Mouse (Mus musculus): ENCODE measurements around the gene Nr1h2.

Nr1h2 gene

DNA sequence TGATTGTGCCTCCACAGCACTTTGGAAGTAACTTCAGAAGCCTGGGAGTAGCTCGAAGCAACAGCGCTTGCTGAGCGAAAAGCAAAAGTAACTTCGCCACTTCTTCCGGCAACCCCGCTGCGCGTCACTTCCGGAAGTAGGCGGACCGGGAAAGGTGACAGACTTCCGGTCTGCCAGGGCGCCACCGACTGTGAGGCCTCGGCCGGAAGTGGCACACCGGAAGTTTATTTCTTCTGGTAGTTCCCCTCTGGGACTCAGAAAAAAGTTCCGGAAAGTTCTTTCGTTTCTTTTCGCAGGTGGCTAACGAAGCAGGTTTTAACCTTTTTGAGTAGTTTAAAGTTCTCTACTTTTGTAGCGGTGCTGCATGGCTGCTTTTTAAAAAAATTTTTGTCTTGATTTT is at the start of gene Nr1h2:
Gene Nr1h2, minus strand, starts transcription at position 126 of the 400 bp plus-strand sequence.
- DNase-seq (ENCODE audit: inconsistent age in 2 of 2, low spot score in 1 of 2), result peak; percentile 97 to 98

DNA sequence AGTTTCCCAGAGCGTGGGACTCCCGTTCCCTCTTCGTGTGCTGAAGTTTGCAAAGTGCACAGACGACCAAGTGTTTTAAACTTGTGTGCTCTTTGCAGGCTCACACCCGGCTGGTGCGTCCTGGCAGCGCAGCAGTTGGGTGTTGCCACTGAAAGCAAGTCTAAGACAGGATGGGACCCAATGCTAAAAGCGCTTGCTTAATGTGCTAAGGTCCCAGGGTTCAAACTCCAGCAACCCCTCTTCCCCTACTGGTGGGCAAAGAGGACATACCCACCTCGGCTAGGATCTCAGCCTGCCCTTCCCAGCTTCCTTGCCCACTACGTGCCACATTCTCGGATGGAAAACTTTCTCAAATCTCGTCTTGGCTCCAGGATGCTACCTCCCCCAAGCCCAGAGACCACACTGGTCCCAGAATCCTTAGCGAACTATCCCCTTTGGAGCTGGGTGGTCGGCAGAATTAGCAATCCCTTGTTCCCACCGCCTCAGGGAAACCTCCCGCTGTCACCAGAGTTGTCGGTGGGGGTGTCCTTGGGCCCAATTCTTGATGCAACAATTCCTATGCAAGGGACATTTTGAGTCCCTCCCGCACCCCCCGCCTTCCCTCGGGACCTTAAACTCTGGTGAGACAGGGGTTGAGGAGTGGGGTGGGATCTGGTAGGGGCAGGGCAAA is 49.6 kb upstream of the Nr1h2 start:
- DNase-seq (ENCODE audit: inconsistent age in 2 of 2, low spot score in 1 of 2), result no peak

DNA sequence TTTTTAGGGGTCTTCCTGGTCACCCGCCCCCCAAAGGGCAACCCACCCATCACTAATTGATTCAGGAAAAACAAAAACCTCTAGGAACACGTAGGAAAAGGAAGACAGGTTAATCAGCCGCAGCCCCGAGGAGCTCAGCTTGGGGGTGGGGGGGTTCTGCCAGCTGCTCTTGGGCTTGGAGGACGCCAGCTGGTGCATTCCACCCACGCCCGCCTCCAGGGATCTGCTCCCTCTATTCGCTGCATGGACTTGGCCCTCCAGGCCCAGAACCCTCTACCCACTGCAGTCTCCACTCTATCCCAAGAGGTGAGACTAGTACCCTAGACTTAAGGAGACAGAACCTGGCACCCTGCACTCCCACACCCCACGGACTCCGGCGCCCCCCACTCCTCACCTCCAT is 48.7 kb upstream of the Nr1h2 start:
- DNase-seq (ENCODE audit: inconsistent age in 2 of 2, low spot score in 1 of 2), result no peak

DNA sequence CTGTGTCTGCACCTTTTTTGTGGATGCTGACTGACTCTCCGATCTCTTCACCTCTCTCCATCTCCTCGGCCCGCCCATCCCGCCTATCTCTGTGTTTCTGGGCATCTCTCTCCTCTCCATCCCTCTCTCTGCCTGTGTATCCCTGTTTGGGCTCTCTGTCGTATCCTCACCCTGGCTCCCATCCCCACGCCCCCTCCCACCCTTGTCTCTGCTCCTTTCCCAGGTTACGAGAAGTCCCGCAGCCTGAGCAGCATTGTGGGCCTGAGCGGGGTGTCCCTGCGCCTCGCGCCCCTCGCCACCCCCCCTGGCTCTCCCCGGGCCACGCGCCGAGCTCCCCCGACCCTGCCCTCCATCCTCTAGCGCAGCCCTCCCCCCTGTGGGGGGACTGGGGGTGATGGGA is 47.9 kb upstream of the Nr1h2 start:
- DNase-seq (ENCODE audit: inconsistent age in 2 of 2, low spot score in 1 of 2), result no peak

DNA sequence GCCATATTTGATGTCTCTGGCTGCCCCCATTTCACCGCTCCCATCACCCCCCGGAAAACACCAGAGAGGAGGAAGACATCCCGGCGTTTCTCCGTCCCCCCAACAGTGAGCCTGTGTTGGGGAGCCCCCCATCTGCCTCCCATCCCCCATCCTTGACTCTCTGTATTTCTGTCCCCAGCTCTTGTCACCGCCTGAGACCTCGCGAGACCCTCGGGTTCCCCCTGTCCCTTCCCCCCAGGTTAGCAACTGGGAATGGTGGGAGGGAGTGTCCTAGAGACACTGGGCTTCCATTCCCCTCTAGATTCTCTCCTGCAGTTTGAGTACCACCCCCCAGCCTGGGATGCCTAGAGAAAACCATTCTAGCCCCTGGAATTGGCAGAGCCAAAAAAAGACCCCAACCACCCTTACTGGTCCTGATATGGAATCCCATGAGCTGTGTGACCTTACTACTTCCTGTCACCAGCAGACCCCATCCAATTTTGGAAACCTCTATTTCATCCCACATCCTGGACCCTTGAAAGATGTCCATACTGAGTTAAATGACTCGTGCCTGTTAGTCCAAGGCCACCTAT is 47.0 kb upstream of the Nr1h2 start:
- no peak for DNase-seq (ENCODE audit: inconsistent age in 2 of 2, low spot score in 1 of 2)

DNA sequence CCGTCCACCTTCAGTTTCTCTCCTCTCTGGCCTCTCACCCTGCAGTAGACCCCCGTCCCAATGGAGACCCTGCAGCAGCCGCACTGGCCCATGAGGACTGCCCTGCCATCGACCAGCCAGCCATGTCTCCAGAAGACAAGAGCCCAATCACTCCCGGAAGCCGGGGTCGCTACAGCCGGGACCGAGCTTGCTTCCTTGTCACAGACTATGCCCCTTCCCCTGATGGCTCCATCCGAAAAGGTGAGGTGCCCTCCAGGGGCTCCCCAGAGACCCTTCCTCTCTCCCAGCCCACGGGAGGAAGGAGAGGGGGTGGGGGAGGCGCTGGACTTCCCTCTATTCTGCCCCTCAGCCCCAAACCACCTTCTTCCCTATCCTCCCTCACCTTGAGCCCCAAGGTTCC is 44.6 kb upstream of the Nr1h2 start:
- DNase-seq (ENCODE audit: inconsistent age in 2 of 2, low spot score in 1 of 2), result no peak

DNA sequence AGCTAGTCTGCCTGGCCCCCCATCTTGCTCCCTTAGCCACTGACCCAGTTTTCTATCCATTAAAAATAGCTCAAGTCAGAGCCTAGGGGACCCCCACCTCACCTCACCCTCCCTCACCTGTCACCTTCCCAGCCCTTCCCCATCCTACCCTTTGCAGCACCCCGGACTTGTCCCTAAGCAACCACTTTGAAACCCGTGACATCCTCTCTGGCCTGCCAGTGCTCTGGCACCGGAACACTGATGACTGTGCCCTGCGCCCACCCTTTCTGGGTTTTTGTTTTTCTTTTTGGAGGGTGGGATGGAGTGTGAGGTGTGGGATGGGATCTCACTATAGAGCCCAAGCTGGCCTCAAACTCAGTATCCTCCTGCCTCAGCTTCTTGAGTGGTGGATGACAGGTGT is 43.9 kb upstream of the Nr1h2 start:
- DNase-seq (ENCODE audit: inconsistent age in 2 of 2, low spot score in 1 of 2), result no peak

DNA sequence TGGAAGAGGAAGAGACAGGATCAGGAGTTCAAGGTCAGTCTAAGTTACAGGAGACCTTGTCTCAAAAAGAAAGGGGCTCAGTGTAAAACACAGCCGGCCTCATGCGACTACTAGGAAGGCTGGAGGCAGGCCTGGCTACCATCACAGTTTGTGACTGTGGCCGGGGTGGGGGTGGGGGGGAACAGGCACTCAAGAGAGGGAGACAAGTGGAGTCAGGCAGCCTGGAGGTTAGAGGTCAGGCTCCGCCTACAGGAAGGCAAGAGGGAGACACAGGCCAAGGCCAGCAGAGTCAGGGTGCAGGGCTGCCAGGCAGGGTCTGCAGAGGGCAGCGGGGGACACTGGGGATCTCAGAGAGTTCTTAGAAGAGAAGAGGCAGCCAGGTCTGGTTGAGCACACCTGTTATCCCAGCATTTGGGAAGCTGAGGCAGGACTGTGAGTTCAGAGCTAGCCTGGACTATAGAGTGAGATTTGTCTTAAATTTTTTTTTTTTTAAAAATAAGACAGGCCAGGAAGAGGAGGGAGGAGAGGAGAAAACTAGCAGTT is 43.3 kb upstream of the Nr1h2 start:
- no peak for DNase-seq (ENCODE audit: inconsistent age in 2 of 2, low spot score in 1 of 2)

DNA sequence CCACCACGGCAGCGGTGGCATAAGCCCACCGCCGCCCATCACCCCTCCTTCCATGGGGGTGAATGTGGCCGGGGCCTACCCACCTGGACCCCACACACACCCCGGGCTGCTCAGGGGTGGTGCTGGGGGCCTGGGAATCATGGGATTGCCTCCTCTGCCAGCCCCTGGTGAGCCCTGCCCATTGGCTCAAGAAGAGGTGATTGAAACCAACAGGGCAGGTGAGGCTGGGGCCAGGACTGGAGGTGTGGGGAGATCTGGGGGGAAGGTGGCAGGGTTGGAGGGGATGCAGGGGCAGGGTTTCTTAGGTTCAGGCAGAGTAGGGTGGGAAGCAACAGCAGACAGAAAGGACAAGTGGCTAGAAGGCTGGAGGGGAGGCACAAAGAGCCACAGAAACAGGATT is 42.3 kb upstream of the Nr1h2 start:
- DNase-seq (ENCODE audit: inconsistent age in 2 of 2, low spot score in 1 of 2), result no peak

DNA sequence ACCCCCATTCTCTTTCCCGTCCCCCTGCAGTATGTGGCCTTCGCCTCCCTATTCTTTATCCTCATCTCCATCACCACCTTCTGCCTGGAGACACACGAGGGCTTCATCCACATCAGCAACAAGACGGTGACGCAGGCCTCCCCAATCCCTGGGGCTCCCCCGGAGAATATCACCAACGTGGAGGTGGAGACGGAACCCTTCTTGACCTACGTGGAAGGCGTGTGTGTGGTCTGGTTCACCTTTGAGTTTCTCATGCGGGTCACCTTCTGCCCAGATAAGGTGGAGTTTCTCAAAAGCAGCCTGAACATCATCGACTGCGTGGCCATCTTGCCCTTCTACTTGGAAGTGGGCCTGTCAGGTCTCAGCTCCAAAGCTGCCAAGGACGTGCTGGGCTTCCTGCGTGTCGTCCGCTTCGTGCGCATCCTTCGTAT is 41.4 kb upstream of the Nr1h2 start:
- no peak for DNase-seq (ENCODE audit: inconsistent age in 2 of 2, low spot score in 1 of 2)

DNA sequence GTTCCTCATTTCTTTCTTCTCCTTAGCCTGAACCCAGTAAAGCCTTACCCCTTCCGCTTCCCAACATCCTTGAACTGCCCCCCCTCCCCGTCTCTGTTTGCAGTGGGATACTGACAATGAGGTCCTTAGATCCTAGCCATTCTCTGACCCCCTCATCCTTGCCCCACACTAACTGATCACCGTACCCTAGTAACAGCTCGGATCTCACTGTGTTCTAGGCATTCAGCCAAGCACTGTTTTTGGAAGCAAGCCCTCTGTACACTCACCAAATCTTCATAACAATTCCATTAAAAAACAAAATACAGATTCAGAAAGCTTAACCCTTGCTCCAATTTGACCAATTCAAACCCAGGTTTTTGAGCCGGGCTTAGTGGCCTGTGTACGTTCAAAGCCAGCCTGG is 40.5 kb upstream of the Nr1h2 start:
- no peak for DNase-seq (ENCODE audit: inconsistent age in 2 of 2, low spot score in 1 of 2)

DNA sequence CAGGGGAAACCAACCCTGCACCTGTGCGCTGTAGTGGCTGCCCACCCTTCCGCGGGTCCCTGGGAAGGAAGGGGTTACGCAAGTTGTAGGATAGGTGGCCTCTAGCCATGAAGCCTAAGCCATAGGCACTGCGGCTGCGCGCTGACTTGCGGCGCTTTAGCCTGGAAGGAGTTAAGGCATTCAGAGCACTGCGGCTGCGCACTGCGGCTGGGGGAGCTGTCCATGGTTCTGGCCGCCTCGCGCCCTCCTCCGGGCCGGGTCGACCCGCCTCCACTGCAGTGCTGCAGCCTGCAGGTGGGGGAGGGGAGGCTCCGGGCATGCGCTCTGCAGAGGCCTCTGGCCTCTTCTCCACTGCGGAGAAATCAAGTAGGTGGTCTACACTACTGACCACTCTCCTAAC is 40.0 kb upstream of the Nr1h2 start:
- peak; percentile 88 to 92 for DNase-seq (ENCODE audit: inconsistent age in 2 of 2, low spot score in 1 of 2)

DNA sequence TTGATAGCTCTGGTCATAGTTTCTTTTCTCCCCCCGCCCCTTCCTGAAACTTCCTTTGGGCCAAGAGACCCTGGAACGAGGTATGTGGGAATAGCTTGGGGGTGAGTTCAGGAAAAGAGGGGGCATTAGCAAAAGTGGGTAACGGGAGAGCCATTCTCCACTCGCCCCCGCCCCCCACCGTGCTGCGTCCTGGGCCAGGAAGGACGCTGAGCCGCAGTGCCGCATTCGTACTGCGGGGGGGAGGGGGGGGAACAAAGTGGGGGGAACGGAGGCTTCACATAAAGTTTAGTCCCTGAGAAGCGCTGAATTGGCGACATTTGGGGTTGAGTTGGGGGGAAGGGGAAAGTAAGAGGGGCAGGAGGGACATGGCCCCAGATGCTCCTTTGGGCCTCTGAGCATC is 39.3 kb upstream of the Nr1h2 start:
- DNase-seq (ENCODE audit: inconsistent age in 2 of 2, low spot score in 1 of 2), result no peak

DNA sequence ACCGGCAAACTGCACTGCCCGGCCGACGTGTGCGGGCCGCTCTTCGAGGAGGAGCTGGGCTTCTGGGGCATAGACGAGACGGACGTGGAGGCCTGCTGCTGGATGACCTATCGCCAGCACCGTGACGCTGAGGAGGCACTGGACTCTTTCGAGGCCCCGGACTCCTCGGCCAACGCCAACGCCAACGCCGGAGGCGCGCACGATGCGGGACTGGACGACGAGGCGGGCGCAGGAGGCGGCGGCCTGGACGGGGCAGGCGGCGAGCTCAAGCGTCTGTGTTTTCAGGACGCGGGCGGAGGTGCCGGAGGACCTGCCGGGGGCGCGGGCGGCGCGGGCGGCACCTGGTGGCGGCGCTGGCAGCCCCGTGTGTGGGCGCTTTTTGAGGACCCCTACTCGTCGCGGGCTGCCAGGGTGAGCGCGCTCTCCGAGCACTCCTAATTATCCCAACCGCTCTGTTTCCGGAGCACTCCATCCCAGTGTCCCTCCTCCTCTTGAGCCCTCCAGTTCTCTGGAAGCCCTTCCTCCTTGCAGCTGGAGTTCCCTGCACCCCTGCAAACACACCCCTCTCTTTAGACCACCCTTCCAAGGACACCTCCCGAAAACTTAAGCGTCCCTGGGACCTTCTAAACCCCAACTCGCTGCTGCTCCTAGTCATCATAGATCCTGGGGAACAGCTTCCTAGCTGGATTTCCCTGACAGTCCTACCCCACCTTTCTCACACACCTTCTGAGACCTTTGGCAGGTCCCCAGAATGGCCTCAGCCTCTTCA is 37.8 kb upstream of the Nr1h2 start:
- peak in 1 of 2 experiments; percentile 59 for DNase-seq (ENCODE audit: inconsistent age in 2 of 2, low spot score in 1 of 2)

DNA sequence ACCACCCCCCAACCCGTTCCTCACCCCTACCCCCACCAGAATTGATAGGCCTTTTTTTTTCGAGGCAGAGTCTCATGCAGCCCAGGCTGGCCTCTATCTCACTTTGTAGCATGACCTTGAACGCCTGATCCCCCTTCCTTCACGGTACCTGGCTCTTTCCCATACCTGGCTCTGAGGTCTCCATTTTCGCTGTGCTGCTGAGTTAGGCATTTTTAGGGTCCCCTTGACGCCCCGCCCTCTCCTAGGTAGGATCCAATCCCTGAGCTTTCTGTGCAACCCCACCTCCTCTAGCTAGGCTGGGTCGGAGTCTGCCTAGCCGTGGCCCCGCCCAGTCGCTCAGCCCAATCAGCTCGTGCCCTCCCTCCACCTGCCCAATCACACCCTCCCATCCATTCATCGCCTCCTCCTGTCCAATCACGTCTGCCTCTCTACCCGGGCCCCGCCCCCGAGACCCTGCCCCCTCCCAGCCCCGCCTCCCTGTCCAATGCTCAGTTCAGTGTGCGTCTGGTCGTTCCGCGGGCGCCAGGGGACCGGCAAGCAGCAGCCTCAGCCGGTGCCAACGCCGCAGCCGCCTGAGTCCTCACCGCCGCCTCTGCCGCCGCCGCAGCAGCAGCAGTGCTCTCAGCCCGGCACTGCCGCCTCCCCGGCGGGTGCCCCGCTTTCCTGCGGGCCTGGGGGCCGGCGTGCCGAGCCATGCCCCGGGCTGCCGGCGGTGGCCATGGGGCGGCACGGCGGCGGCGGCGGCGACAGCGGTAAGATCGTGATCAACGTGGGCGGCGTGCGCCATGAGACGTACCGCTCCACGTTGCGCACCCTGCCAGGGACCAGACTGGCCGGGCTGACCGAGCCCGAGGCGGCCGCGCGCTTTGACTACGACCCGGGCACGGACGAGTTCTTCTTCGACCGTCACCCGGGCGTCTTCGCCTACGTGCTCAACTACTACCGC is 36.9 kb upstream of the Nr1h2 start, which contains the start of gene Kcnc3:
Gene Kcnc3, plus strand, starts transcription at position 263 of the 946 bp plus-strand sequence.
- DNase-seq (ENCODE audit: inconsistent age in 2 of 2, low spot score in 1 of 2), result peak; percentile 93 to 94

DNA sequence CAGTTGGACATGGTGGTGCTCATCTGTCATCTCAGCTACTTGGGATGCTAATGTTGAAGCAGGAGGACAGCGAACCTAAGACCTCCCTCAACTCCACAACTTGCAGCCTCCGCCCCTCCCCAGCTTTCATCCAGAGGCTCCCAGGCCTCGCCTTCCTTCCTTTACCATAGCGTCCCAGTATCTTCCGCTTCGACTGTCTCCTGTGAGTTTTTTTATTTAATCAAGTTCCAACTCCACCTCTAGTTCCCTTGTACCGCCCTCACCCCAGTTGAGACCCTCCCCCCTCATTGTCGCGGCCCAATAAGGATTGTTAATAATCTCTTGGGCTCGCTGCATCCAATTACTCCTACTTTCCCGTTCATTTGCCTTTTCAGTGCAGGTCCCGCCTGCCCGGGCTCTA is 36.2 kb upstream of the Nr1h2 start:
- peak in 1 of 2 experiments; percentile 62 for DNase-seq (ENCODE audit: inconsistent age in 2 of 2, low spot score in 1 of 2)

DNA sequence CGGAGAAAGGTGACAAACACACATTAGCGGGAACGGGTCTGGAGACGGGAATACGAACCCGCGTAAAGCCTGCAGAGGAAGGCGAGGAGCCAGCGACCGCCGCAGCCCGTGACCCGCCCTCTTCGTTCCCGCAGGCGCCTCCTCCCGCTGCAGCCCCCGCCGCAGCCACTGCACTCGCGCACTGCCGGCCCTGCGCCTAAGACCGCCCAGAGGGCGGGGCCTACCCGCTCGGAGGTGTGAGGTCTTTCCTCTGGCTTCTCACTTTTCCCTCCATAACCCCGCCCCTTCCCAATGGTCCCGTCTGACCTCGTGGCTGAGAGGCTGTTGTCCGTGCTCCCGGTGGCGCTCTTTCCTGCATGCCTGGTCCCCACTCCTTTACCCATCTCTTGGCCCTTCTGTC is 35.4 kb upstream of the Nr1h2 start:
- peak; percentile 80 to 83 for DNase-seq (ENCODE audit: inconsistent age in 2 of 2, low spot score in 1 of 2)

DNA sequence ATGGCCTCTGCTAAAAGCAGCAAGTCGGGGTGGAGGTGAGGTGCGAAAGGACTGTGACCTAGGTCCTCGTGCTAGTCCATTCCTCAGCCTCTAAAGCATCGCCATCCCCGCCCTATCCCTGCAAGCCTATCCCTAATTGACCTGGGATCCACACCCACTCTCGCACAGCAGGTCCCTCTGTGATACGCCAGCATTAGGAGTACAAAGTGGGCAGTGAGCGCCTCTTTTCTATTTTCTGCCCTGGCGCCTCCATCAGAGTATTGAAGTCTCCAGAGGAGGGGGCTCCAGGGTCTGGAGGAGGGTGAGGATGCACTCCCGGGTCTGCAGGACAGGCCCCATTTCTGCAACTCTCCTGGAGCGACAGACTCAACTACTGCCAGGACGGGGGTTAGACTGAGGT is 34.6 kb upstream of the Nr1h2 start:
- DNase-seq (ENCODE audit: inconsistent age in 2 of 2, low spot score in 1 of 2), result no peak

DNA sequence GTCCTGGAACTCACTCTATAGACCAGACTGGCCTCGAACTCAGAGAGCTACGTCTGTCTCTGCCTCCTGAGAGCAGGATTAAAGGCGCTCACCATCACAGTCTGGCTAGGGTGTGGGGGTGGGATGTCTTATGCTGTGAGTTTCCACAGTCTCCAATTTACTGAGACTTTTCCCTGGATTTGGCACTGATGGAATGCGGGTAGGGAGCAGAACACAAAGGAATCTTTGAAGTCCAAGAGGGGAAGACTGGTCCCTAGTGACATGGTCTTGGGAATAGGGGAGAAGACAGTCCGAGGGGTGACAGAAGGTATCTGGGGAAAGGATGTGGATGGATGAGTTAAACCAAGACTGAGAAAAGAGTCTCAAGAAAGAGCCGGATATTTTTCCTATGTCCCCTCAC is 33.9 kb upstream of the Nr1h2 start:
- no peak for DNase-seq (ENCODE audit: inconsistent age in 2 of 2, low spot score in 1 of 2)

DNA sequence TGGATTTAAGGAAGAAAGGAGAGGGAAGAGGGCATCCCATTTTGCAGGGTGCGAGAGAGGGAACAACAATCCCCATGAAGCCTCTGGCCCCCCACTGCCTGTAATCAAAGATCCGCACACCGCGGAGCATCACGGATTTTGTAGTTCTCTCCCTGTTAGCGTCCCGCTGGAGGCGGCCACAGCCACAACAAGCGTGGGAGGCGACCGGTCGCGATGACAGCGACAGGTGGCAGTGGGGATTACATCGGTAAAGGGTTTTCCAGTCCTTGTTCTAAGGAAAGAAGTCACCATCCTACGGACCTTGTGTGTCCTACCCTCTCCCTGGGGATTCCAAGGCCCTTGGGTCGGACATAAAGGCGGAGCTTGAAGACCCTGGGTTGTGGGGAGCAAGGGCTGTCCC is 33.2 kb upstream of the Nr1h2 start:
- peak; percentile 57 to 78 for DNase-seq (ENCODE audit: inconsistent age in 2 of 2, low spot score in 1 of 2)

DNA sequence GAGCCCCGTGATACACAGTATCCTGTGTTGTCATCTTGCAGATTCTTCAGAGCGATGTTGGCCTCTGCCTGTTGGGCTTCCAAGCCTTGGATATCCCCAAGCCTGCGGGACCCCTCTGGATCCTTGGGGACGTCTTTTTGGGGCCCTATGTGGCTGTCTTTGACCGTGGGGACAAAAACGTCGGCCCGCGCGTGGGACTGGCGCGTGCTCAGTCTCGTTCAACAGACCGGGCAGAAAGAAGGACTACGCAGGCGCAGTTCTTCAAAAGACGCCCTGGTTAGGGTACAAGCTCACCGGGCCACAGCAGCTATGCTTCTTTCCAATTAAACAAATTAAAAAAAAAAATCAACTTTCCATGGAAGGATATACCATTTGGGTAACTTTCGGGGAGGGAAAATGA is 32.8 kb upstream of the Nr1h2 start:
- DNase-seq (ENCODE audit: inconsistent age in 2 of 2, low spot score in 1 of 2), result no peak

All from adrenal gland, adult (tissue).